Mouse (Mus musculus) midbrain, postnatal 0 days (tissue): ENCODE results near the gene Ispd. TPM values are rescaled to one million over a fixed set of nuclear protein-coding genes. Genes with fewer than 3 reads are reported as not detected.

Experiments
- ATAC-seq: fragments of 200-750 bp; cut with Nextera tagmentation; 2 replicates; pipeline ENCODE4 v1.8.0; 2017; ENCODE audit warnings: moderate number of reproducible peaks, mild to moderate bottlenecking, moderate TSS enrichment, moderate library complexity; ENCODE audit not compliant: low FRiP score
- DNase-seq: peaks from one replicate; pipeline ENCODE4 v3.0.0-alpha.2; 2015; ENCODE audit warnings: low spot score
- H3K27ac ChIP-seq: fragments of 300-500 bp; sonication (generic); 2 replicates; pipeline ENCODE4 v1.5.1; 2014; ENCODE audit warnings: low read depth, mild to moderate bottlenecking, low read length, mixed read lengths
- H3K27me3 ChIP-seq: fragments of 300-500 bp; sonication (generic); 2 replicates; pipeline ENCODE4 v1.6.1; 2014; ENCODE audit warnings: low read length, control low read depth, mixed read lengths; ENCODE audit not compliant: insufficient read depth
- H3K36me3 ChIP-seq: fragments of 300-500 bp; sonication (generic); 2 replicates; pipeline ENCODE4 v1.6.1; 2014; ENCODE audit warnings: low read length, control low read depth, mixed read lengths; ENCODE audit not compliant: insufficient read depth
- H3K4me1 ChIP-seq: fragments of 300-500 bp; sonication (generic); 2 replicates; pipeline ENCODE4 v1.6.1; 2014; ENCODE audit warnings: mild to moderate bottlenecking, control low read depth, antibody characterized with exemption, low read length, mixed read lengths; ENCODE audit not compliant: insufficient read depth
- H3K4me2 ChIP-seq: fragments of 300-500 bp; sonication (generic); 2 replicates; pipeline ENCODE4 v1.6.1; 2014; ENCODE audit warnings: low read depth, mild to moderate bottlenecking, low read length, mixed read lengths; ENCODE audit not compliant: poor library complexity, severe bottlenecking
- H3K4me3 ChIP-seq: fragments of 300-500 bp; sonication (generic); 2 replicates; pipeline ENCODE4 v1.5.1; 2014; ENCODE audit warnings: low read depth, mild to moderate bottlenecking, low read length, moderate library complexity
- H3K9ac ChIP-seq: fragments of 300-500 bp; sonication (generic); replicated peaks from 2 replicates; pipeline ENCODE4 v1.6.1; 2014; ENCODE audit warnings: mild to moderate bottlenecking, low read length, moderate library complexity, mixed read lengths; ENCODE audit not compliant: poor library complexity, severe bottlenecking
- H3K9me3 ChIP-seq: fragments of 300-500 bp; sonication (generic); 2 replicates; pipeline ENCODE4 v1.6.1; 2016; ENCODE audit warnings: low read length, control low read depth
- CTCF ChIP-seq: IDR thresholded peaks from 2 replicates; pipeline ENCODE4 v1.5.1; 2016; ENCODE audit warnings: antibody characterized with exemption, mild to moderate bottlenecking
- WGBS: fragments of 180-500 bp; shearing (Covaris S2); extraction: QIAGEN DNeasy Blood & Tissue Kit; methylation state at CpG from one replicate; pipeline ENCODE4 v1.1.7; 2014; 5-methylcytosine and 5-hydroxymethylcytosine counted together
- polyA plus RNA-seq: library from polyadenylated mRNA; unstranded; fragments of >200 nt; fragmentation: Nextera tagmentation; extraction: Ambion mirVana; gene quantifications from 2 replicates; pipeline ENCODE4 v1.2.1, GENCODE M21; 2015
- total RNA-seq: library from RNA; depleted of rRNA; stranded (reverse); fragments of >200 nt; gene quantifications from 2 replicates; pipeline ENCODE4 v1.2.3, GENCODE M21; 2014

The Ispd gene
- total and polyA plus RNA-seq, 2 experiments from 2014 or later = 9.3 to 11.9 TPM

DNA sequence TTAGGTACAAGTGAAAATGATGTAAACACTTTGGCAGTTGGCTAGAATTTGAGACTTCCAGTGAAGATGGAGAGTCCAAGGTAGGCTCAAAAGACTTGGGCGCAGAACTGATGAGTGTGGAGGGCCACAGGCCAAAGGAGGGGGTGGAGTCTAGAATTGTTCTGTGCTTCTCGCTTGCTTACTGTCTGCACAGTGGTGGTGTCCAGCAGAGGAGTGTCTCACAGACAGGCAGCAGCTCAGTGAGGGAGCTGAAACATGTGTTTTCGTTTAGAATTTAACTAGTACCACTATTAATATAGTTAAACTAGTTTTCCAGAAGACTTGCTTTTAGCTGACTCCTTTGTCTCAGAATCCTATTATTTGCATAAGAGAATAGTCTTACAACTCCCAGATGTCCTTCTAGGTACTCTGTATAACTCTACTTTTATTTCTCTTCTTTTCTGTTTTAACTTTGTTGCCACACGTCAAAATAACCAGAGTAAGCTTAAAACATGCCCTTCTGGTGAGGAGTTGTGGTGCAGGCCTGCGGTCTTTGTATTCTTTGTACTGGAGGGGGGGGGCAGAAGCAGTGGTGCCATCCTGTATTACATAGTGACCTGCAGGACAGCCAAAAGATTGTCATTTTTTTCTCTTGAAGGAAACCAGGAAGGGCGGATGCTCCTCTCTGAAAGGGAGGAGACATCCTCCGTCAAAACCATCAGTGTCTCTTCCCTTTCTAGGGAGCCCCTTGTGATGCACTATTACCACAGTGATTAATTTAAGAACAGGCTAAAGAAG lies 240.9 kb downstream of the Ispd start:
- no peak overlapping the region for H3K9ac ChIP-seq
- no peak overlapping the region for H3K27ac ChIP-seq
- ATAC-seq = no peak

GRCm38 (mm10) chr12:36627204-36627603 lies 246.0 kb downstream of the Ispd start:
- DNase-seq = peak; percentile 6
- H3K9me3 ChIP-seq = no peaks in the 10 kb centered on the region

More for the DNA sequence above, 240.9 kb downstream of the Ispd start:
- H3K27me3 ChIP-seq = no peaks in the 10 kb centered on the region
- no peak for DNase-seq
- H3K4me2 ChIP-seq = no peak overlapping the region
- H3K36me3 ChIP-seq = no peaks in the 10 kb centered on the region
- H3K4me3 ChIP-seq = no peak overlapping the region
- TF ChIP-seq CTCF = no peak
- H3K9me3 ChIP-seq = no peaks in the 10 kb centered on the region
- WGBS = 78% methylated on average over 7 of the region's 7 CpGs
- no peaks in the 10 kb centered on the region for H3K4me1 ChIP-seq

DNA sequence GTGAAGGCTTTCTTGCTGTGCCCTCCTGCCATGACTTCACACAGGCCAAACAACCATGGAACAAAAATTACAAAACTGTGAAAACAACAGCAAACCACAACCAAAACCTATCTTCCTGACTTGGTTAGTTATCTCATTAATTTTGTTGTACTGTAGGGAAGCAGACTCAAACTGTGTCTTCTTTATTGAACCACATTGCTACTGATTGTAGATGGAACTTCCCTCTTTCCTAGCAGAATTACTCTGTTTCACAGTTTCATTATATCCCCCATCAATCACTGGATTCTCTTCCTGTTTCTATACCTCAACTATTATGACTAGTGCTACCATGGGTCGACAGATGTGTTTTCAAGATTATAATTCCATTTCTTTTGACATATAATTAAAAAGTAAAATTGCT lies 251.2 kb downstream of the Ispd start:
- ATAC-seq (no peak), DNase-seq (no peak)
- H3K9me3 ChIP-seq = no peaks in the 10 kb centered on the region
- H3K27me3 ChIP-seq = no peaks in the 10 kb centered on the region
- H3K9ac ChIP-seq = no peak overlapping the region
- H3K4me3 ChIP-seq = no peak overlapping the region
- H3K4me2 ChIP-seq = no peak overlapping the region
- 78% methylated on average over 1 of the region's 1 CpGs for WGBS
- no peak overlapping the region for H3K27ac ChIP-seq
- no peaks in the 10 kb centered on the region for H3K4me1 ChIP-seq
- TF ChIP-seq CTCF = no peak
- no peaks in the 10 kb centered on the region for H3K36me3 ChIP-seq

More at GRCm38 (mm10) chr12:36627204-36627603, 246.0 kb downstream of the Ispd start:
- Histone ChIP-seq H3K27me3 (no peaks in the 10 kb centered on the region), H3K9ac (no peak overlapping the region), H3K27ac (no peak overlapping the region), H3K36me3 (no peaks in the 10 kb centered on the region), H3K4me1 (no peaks in the 10 kb centered on the region), H3K4me3 (no peak overlapping the region), H3K4me2 (no peak overlapping the region)
- no peak for TF ChIP-seq CTCF
- no peak for ATAC-seq

GRCm38 (mm10) chr12:36647514-36647913 lies 266.3 kb downstream of the Ispd start:
- H3K27me3 ChIP-seq = no peaks in the 10 kb centered on the region

DNA sequence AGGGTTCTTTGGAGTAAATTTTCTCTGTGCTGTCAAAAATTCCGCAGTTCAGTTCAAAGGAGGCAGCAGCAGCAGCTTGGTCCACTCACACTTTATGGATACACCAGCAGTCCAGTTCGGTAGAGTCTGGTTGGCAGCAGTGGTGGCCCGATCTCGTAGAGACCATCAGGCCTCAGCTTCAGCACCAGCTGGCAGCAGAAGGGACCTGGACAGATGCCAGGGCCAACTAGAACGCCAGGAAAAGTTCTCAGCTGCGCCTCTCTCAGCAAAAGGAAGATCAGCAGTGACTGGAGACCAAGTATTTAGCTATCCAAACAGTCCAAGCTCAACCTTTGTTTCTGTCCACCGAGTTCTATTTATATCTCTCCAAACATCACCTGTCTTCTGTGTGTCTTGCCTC lies 281.2 kb downstream of the Ispd start:
- no peaks in the 10 kb centered on the region for H3K9me3 ChIP-seq
- no peak overlapping the region for H3K27ac ChIP-seq
- H3K9ac ChIP-seq = no peak overlapping the region
- peak; percentile 27 for DNase-seq
- 82% methylated on average over 7 of the region's 7 CpGs for WGBS
- no peak for TF ChIP-seq CTCF
- no peak; the same call in 1 of the 2 replicates for ATAC-seq
- H3K4me3 ChIP-seq = no peak overlapping the region
- no peak overlapping the region for H3K4me2 ChIP-seq
- no peaks in the 10 kb centered on the region for H3K36me3 ChIP-seq
- H3K4me1 ChIP-seq = no peaks in the 10 kb centered on the region
- H3K27me3 ChIP-seq = no peaks in the 10 kb centered on the region

More at GRCm38 (mm10) chr12:36647514-36647913, 266.3 kb downstream of the Ispd start:
- no peak overlapping the region for H3K4me3 ChIP-seq
- H3K4me1 ChIP-seq = no peaks in the 10 kb centered on the region
- no peak overlapping the region for H3K9ac ChIP-seq
- ATAC-seq (no peak), DNase-seq (no peak)
- H3K27ac ChIP-seq = no peak overlapping the region
- H3K36me3 ChIP-seq = no peaks in the 10 kb centered on the region
- H3K9me3 ChIP-seq = no peaks in the 10 kb centered on the region
- no peak for TF ChIP-seq CTCF
- H3K4me2 ChIP-seq = no peak overlapping the region
- WGBS = 86% methylated on average over 4 of the region's 4 CpGs

- WGBS = 47% methylated on average over 3 of the region's 3 CpGs
- H3K27me3 ChIP-seq = no peaks in the 10 kb centered on the region
Observed at GRCm38 (mm10) chr12:36664783-36665182, 283.5 kb downstream of the Ispd start.

More at GRCm38 (mm10) chr12:36664783-36665182, 283.5 kb downstream of the Ispd start:
- DNase-seq (no peak), ATAC-seq (no peak)
- no peak overlapping the region for H3K4me2 ChIP-seq
- no peaks in the 10 kb centered on the region for H3K4me1 ChIP-seq
- TF ChIP-seq CTCF = no peak
- H3K36me3 ChIP-seq = no peaks in the 10 kb centered on the region
- H3K9me3 ChIP-seq = no peaks in the 10 kb centered on the region
- H3K4me3 ChIP-seq = no peak overlapping the region
- no peak overlapping the region for H3K27ac ChIP-seq
- no peak overlapping the region for H3K9ac ChIP-seq
